In the genomic region with DNA sequence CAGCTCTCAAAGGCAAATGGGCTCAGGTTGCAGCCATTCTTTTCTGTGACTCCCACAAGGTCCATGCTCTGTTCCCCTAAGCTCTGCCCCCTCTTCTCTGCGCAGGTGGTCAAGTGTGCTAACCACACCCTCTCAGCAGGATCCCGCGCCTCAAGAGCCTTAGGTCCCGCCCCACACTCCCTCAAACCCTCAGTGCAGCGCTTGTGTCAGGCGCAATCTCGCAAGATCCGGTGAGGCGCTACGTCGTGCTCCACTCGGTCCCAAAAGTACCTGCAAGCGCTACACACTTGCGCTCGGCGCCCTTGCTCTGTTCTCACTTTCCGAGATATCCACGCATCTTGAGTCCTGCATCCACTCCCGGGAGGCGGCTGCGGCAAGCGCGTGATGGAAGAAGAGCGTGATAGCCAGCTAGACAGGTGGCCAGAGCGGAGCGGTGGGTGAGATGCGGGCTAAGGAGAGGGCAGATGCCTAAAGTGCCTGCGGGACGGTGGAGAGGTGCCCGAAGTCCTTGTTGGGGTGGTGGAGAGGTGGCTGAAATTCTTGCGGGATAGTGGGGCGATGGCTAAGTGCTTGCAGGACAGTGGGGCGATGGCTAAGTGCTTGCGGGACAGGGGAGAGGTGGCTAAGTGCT, we compare ENCODE assay signal across 8 mouse cellular contexts. TPM values are rescaled to one million over a fixed set of nuclear protein-coding genes. Genes with fewer than 3 reads are reported as not detected.
A peak's percentile ranks its signal among the peaks of the same experiment; 100 is the strongest.
DNase-seq lines count a peak whose midpoint lies in the region; ATAC-seq and TF ChIP-seq lines count a peak whose summit lies in the region.

No protein-coding gene starts in this region.

- ATAC-seq in embryonic facial prominence, embryonic 15.5 days (ENCODE audit: insufficient number of reproducible peaks, low FRiP score, low TSS enrichment, low read depth), result no peak
- ATAC-seq in hindbrain, embryonic 12.5 days (ENCODE audit: low FRiP score), result no peak
- ATAC-seq in megakaryocyte progenitor cell, adult 5-6 weeks (replicated peaks; ENCODE audit: poor library complexity), result peak; percentile 96

- intact Hi-C loops in left cerebral cortex, postnatal 4 days (cut with DNase I), result no loop called here

- H3K27me3 ChIP-seq in ES-Bruce4 (ENCODE audit: control insufficient read depth, insufficient read depth, low read length, poor library complexity, severe bottlenecking), result no peaks in the 10 kb centered on the region
- H3K27me3 ChIP-seq in embryonic facial prominence, embryonic 15.5 days, result peaks cover 21% of the 10 kb centered on the region
- H3K27me3 ChIP-seq in hindbrain, embryonic 12.5 days, result peaks cover 57% of the 10 kb centered on the region

- peak; percentile 81 for TF ChIP-seq EP300 in ES-Bruce4 (IDR thresholded peaks at IDR 0.05; ENCODE audit: insufficient read depth, low read depth, low read length)

- peak overlapping the region; percentile 30; the same call in 1 of the 2 replicates for H3K27ac ChIP-seq in ES-Bruce4 (ENCODE audit: insufficient read depth, low read length)
- no peak overlapping the region for H3K27ac ChIP-seq in embryonic facial prominence, embryonic 15.5 days (replicated peaks)
- H3K27ac ChIP-seq in hindbrain, embryonic 12.5 days, result no peak overlapping the region

- H3K9ac ChIP-seq in ES-Bruce4 (ENCODE audit: low read depth, poor library complexity, severe bottlenecking), result peak overlapping the region; percentile 75
- H3K9ac ChIP-seq in embryonic facial prominence, embryonic 15.5 days, result no peak overlapping the region
- no peak overlapping the region for H3K9ac ChIP-seq in hindbrain, embryonic 12.5 days

- TF ChIP-seq POLR2A in ES-Bruce4 (IDR thresholded peaks at IDR 0.05; ENCODE audit: insufficient read depth, low read length), result peak; percentile 90

- no peak for TF ChIP-seq CTCF in ES-Bruce4 (IDR thresholded peaks at IDR 0.05; ENCODE audit: low read depth, low read length)

- 11% methylated on average over 34 of the region's 34 CpGs for WGBS in embryonic facial prominence, embryonic 15.5 days
- 10% methylated on average over 34 of the region's 34 CpGs for WGBS in hindbrain, embryonic 12.5 days

- peak overlapping the region; percentile 60 for H3K4me2 ChIP-seq in embryonic facial prominence, embryonic 15.5 days (replicated peaks)
- H3K4me2 ChIP-seq in hindbrain, embryonic 12.5 days (replicated peaks), result peak overlapping the region; percentile 63

- no peaks in the 10 kb centered on the region for H3K9me3 ChIP-seq in ES-Bruce4 (replicated peaks; ENCODE audit: control insufficient read depth, insufficient read depth, low read length, poor library complexity, severe bottlenecking)
- H3K9me3 ChIP-seq in embryonic facial prominence, embryonic 15.5 days (replicated peaks), result no peaks in the 10 kb centered on the region
- no peaks in the 10 kb centered on the region for H3K9me3 ChIP-seq in hindbrain, embryonic 12.5 days (replicated peaks)

- peak; percentile 53 for DNase-seq in brain, adult 2 months (ENCODE audit: low read depth, low spot score)
- peak; percentile 1 for DNase-seq in left cerebral cortex, postnatal 4 days
- peak; percentile 1 to 48 for DNase-seq in spleen, postnatal 36 days (ENCODE audit: low spot score in 2 of 2)
- no peak for DNase-seq in layer of hippocampus, postnatal 14 days (ENCODE audit: low spot score in 2 of 2)

- H3K4me1 ChIP-seq in ES-Bruce4 (ENCODE audit: control insufficient read depth, insufficient read depth, low read length), result no peaks in the 10 kb centered on the region
- peaks cover 8% of the 10 kb centered on the region; the same call in 1 of the 2 replicates for H3K4me1 ChIP-seq in embryonic facial prominence, embryonic 15.5 days
- peaks cover 4% of the 10 kb centered on the region; the same call in 1 of the 2 replicates for H3K4me1 ChIP-seq in hindbrain, embryonic 12.5 days

- no peaks in the 10 kb centered on the region for H3K36me3 ChIP-seq in ES-Bruce4 (ENCODE audit: control insufficient read depth, insufficient read depth, low read length, poor library complexity, severe bottlenecking)
- no peaks in the 10 kb centered on the region for H3K36me3 ChIP-seq in embryonic facial prominence, embryonic 15.5 days
- no peaks in the 10 kb centered on the region for H3K36me3 ChIP-seq in hindbrain, embryonic 12.5 days

- H3K4me3 ChIP-seq in ES-Bruce4 (ENCODE audit: low read depth, low read length), result peak overlapping the region; percentile 98
- H3K4me3 ChIP-seq in embryonic facial prominence, embryonic 15.5 days (replicated peaks), result peak overlapping the region; percentile 36
- peak overlapping the region; percentile 33 for H3K4me3 ChIP-seq in hindbrain, embryonic 12.5 days

RNA-seq across cellular contexts. Expression of gene Gm26992, which starts 25.8 kb away (rescaled TPM):
- polyA plus RNA-seq in ES-Bruce4 (2011; ENCODE audit: insufficient read depth, insufficient read length, low read depth, missing spikeins), result not detected in 2 replicates
- not detected in 2 replicates for polyA plus RNA-seq in embryonic facial prominence, embryonic 15.5 days (2015; fragmentation: Nextera tagmentation; extraction: Ambion mirVana)
- polyA plus RNA-seq in hindbrain, embryonic 12.5 days (2016; fragmentation: Nextera tagmentation; extraction: Ambion mirVana), result not detected in 2 replicates
- total RNA-seq in left cerebral cortex, postnatal 4 days (2021), result not detected
- 3.1 TPM in 1 of 2 replicates, not detected in the other for total RNA-seq in megakaryocyte progenitor cell, adult 5-6 weeks (2015)
- total RNA-seq in megakaryocyte progenitor cell, adult 5-6 weeks (2017), result not detected in 2 replicates
- total RNA-seq in layer of hippocampus, postnatal 14 days (2021), result 1 to 10 TPM in 1 of 2 experiments, not detected in 1; 1.2 TPM

RNA-seq across cellular contexts. Expression of gene Tsx, which starts 33.4 kb away (rescaled TPM):
- polyA plus RNA-seq in ES-Bruce4 (2011; ENCODE audit: insufficient read depth, insufficient read length, low read depth, missing spikeins), result 0.75 and 0.84 TPM in 2 replicates
- 0.21 and 0.28 TPM in 2 replicates for polyA plus RNA-seq in embryonic facial prominence, embryonic 15.5 days (2015; fragmentation: Nextera tagmentation; extraction: Ambion mirVana)
- 0.60 TPM in 1 of 2 replicates, not detected in the other for polyA plus RNA-seq in hindbrain, embryonic 12.5 days (2016; fragmentation: Nextera tagmentation; extraction: Ambion mirVana)
- total RNA-seq in left cerebral cortex, postnatal 4 days (2021), result under 1 TPM in 1 of 2 experiments, not detected in 1; 0.60 TPM
- not detected in 2 replicates for total RNA-seq in megakaryocyte progenitor cell, adult 5-6 weeks (2015)
- not detected in 2 replicates for total RNA-seq in megakaryocyte progenitor cell, adult 5-6 weeks (2017)
- total RNA-seq in layer of hippocampus, postnatal 14 days (2021), result under 1 TPM in 1 of 2 experiments, not detected in 1; 0.50 TPM

Comparison
In these comparisons a context has a peak if more than half of its experiments do, and no peak if none do; other contexts are left out.
1. H3K4me3 ChIP-seq: peak in every context shown above with its lines; median percentile 98 in ES-Bruce4; 36 in embryonic facial prominence, embryonic 15.5 days; 33 in hindbrain, embryonic 12.5 days.
2. DNase-seq: peak in brain, adult 2 months (single experiment), left cerebral cortex, postnatal 4 days (single experiment) and spleen, postnatal 36 days (2 of 2); none in layer of hippocampus, postnatal 14 days (0 of 2).